Mouse (Mus musculus) cerebellum, adult 9-10 months (tissue): ENCODE measurements at regions not wholly inside any gene's neighbourhood (a gene's known extent, or its start where the extent isn't known, plus 50 kb on each side); places are given as distances from the start of the nearest gene placed in this dataset.

Experiments used
- DNase-seq: peaks from one replicate; pipeline ENCODE4 v3.0.0; 2022

GRCm38 (mm10) chr6:31202594-31202993 lies 195.9 kb upstream of the Mkln1 start:
- DNase-seq, result no peak

DNA sequence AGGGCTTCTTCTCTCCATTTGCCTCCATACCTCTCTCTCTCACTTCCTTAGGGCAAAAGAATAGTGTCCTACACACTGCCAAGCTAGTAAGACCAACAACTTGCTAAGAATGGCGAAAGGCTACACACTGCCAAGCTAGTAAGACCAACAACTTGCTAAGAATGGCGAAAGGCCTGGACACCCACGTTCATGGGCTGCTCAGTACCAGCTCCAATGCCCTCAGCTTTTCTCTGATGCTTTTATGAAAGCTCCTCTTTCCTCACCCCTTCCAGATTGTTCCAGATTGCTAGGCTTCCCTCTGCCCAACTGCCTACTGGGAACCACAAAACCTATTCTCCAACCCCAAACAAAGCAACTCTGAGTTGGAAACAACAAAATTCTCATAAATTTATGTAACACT lies 194.1 kb upstream of the Mkln1 start:
- no peak for DNase-seq

DNA sequence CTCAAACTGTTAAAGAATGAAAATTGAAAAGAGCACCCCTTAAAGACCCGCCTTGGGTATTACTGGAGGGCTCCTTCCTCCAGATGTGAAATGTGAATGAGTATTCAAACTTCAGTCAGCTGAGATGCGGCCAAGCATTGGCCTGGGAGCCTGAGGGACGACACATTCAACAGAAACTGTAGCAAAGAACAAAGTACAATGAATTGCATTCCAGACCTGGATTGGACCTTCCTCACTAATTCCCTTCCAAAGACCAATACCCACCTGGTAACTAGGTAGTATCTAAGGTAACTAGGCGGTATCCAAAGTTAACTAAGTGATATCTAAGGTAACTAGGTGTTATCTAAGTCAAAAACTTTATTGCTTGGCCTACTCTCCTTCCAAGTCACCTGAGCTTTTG lies 193.7 kb upstream of the Mkln1 start:
- DNase-seq, result no peak

- DNase-seq, result no peak
Measured at GRCm38 (mm10) chr6:31206106-31206505, 192.4 kb upstream of the Mkln1 start.

GRCm38 (mm10) chr6:31207231-31207630 lies 191.3 kb upstream of the Mkln1 start:
- DNase-seq, result no peak

GRCm38 (mm10) chr6:31208224-31208623 lies 190.3 kb upstream of the Mkln1 start:
- DNase-seq, result no peak

- DNase-seq, result no peak
Measured at GRCm38 (mm10) chr6:31209411-31210139, 189.0 kb upstream of the Mkln1 start.

- DNase-seq, result no peak
Measured at GRCm38 (mm10) chr6:31210209-31210714, 188.3 kb upstream of the Mkln1 start.

GRCm38 (mm10) chr6:31211091-31211490 lies 187.4 kb upstream of the Mkln1 start:
- no peak for DNase-seq

DNA sequence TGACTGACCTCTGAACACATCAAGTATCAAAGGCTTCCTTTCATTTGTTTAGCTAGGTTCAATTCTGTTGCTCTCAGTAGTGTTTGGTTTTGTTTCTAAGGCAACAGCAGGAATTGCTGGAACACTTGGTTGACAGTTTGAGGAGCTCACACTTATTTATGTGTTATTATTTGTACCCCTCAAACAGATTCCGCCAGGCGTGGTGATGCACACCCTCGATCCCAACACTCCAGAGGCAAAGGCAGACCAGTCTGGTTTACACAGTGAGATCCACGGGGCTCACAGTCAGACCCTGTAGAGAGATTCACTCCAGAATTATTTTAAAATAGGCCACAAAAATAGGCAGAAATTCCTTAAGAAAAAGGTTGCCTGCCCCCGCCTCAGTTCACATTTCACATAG lies 186.9 kb upstream of the Mkln1 start:
- no peak for DNase-seq

DNA sequence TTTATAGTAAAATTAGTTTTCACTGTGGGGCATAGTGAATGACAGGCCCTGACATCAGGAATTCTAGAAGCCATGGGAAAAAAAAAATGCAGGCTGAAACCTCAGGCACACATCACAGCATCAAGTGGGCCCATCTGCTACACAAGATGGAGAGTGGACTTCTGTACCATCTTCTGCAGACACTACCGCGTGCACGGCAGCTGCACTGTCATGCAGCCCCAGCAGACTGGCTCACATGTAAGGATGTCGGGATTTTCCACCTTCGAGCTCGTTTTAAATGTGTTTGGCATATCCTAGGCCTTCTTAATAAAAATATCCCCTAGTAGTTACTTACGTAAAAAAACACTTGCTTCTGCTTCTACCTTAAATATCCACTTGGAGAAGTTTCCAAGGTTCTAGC lies 186.5 kb upstream of the Mkln1 start:
- DNase-seq, result peak; percentile 18

- DNase-seq, result peak; percentile 21
Measured at GRCm38 (mm10) chr6:31212694-31213093, 185.8 kb upstream of the Mkln1 start.

GRCm38 (mm10) chr6:31213161-31213560 lies 185.4 kb upstream of the Mkln1 start:
- peak; percentile 42 for DNase-seq

DNA sequence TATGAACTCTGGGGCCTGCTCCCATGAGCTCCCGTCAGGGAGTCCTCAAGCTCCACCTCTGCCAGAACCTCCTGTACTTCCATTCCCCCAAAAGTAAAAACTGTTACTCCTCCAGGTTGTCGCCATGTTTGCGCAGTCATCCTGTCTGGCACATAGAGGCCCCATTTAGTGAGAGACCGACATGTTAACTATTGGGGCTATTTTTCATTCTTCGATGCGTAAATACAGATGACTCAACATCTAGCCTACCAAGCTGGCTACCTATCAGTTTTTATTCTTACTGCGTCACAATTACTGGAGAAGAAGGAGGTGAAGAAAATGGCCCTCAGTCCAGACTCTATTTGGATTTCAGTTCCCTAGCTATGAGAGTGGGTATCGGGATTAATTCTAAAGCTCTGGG lies 182.9 kb upstream of the Mkln1 start:
- peak; percentile 69 for DNase-seq

- DNase-seq, result peak; percentile 92
Measured at GRCm38 (mm10) chr6:31216206-31217059, 182.1 kb upstream of the Mkln1 start.

DNA sequence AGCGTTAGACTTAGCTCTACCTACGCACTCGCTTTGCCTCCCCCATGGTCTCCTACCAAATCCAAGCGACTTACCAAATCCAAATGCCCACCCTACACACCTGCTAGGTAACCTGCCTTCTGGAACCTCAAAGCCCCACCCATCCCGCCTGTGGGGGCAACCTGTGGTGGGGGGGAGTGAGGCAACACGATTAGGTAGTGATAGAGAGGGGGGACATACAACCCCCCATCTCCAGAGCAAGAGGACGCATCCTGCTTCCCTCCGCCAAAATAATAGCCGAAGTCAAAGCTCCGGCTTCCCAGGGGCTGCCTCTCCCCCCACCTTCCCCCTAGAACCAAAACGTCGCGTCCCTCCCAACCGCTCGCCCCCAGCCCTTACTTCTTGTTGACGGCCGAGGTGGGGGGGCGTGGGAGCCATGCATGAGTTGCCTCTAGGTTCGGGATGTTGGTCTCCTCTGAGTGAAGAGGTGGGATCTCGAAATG lies 181.4 kb upstream of the Mkln1 start:
- peak; percentile 82 for DNase-seq

DNA sequence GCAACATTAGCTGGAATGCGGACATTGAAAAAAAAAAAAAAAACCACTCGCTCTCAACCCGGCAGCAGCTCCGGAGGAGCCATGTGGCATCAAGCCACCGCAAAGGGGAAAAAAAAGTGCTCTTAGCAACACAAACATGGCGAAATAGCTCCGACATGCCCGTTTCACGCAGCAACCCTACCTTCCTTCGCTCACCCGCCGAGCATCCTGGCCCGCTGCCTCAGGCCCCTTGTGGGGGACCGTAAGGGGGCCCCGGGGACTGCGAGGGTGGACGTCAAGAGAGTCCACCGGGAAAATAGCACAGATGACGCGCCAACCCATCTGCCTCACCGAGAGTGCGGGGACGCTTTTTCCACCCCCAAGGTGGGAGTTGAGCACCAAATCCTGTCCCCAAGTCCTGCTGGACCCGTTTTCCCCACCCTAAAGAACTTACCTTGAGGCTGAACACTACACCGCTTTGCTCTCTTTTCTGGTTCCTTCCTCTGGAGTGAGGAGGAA lies 180.8 kb upstream of the Mkln1 start:
- DNase-seq, result peak; percentile 82

DNA sequence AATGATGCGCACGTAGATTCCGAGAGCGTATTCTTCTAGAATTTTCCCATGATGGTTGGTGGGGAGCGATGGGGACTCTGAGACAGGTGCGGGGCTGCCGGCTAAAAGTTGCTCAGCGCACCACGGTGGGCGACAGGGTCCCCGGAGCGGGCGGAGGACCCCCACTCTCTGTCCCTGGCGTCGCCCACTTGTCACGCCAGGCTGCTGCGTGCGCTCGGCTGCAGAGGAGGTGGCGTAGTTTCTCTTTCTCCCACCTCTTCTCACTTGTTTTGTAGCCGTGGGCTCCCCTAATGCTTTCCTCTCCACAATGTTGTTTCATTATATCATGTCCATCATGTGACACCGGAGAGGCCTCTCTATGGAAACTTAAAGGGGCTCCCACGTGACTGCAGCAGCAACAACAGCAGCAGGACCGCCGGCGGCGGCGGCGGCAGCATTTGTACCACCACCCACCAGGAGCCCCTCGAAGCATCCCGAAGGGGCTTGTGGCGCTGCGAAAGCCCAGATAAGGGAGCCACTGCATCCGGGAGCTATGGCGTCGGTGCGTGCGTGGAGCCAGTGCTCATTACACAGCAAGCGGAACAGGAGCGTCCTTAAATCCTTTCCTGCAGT lies 180.3 kb upstream of the Mkln1 start:
- DNase-seq, result peak; percentile 83

GRCm38 (mm10) chr6:31218880-31219279 lies 179.7 kb upstream of the Mkln1 start:
- DNase-seq, result no peak

DNA sequence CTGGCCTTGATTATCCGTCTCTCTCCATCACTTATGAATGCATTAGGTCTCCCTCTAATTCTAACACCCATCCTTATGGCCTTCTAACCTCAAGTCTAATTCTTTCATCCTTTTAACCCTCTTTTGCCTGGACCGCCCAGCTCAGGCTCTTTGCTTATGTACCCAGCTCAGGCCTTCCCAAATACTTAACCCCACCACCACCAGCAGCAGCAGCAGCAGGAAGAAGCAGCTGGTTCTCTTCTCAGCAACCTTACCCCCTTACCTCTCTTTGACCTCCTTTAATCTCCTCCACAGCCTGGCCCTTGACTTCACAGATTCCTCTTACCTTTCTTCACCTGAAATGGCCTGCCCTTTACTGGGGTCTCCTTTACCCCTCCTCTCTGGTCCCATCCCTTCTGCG lies 178.8 kb upstream of the Mkln1 start:
- DNase-seq, result no peak

- peak; percentile 70 for DNase-seq
Measured at GRCm38 (mm10) chr6:31220184-31220931, 178.2 kb upstream of the Mkln1 start.

DNA sequence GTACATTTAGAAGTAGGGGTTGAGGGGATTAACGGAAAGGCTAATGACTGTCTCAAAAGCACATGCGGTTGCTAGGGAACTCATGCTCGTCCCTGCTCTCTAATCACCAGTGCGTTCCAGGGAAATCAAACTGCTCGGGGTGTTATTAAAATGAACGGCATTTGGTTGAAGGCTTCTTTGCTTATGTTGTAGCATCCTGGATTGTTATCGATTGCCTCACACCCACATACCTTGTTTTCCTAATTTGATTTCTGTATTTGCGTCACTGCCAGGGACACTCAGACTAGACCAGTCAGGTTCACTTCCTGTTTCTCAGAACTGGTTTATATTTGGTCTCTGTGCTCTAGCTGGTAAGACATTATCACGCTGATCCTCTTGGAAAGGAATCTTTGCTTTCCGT lies 177.0 kb upstream of the Mkln1 start:
- peak; percentile 47 for DNase-seq
